Mouse (Mus musculus): ENCODE results near the gene Isg15.

GRCm38 (mm10) chr4:156216196-156216595 lies 15.6 kb upstream of the Isg15 start:
- no peak for TF ChIP-seq CTCF (conservative IDR thresholded peaks at IDR 0.05; ENCODE audit: low read length)
- TF ChIP-seq NANOG (IDR thresholded peaks at IDR 0.05; ENCODE audit: borderline replicate concordance, low read length) = no peak
- no peak for TF ChIP-seq POU5F1 (IDR thresholded peaks at IDR 0.05; ENCODE audit: borderline replicate concordance, low read length)

All from E14TG2a.4 (cell line).